Mouse (Mus musculus) midbrain, embryonic 10.5 days (tissue): ENCODE data around the gene Slc16a2. TPM values are rescaled to one million over a fixed set of nuclear protein-coding genes. Genes with fewer than 3 reads are reported as not detected.

Source experiments
- DNase-seq: peaks from one replicate; pipeline ENCODE4 v3.0.0-alpha.2; 2017; ENCODE audit warnings: low spot score
- H3K27ac ChIP-seq: fragments of 300-500 bp; sonication (generic); replicated peaks from 2 replicates; pipeline ENCODE4 v1.5.1; 2016; ENCODE audit warnings: mild to moderate bottlenecking
- H3K27me3 ChIP-seq: fragments of 300-500 bp; sonication (generic); 2 replicates; pipeline ENCODE4 v1.6.1; 2016; ENCODE audit warnings: low read depth, mild to moderate bottlenecking; ENCODE audit not compliant: poor library complexity, severe bottlenecking
- H3K36me3 ChIP-seq: fragments of 300-500 bp; sonication (generic); 2 replicates; pipeline ENCODE4 v1.6.1; 2016; ENCODE audit warnings: mild to moderate bottlenecking, moderate library complexity
- H3K4me1 ChIP-seq: fragments of 300-500 bp; sonication (generic); 2 replicates; pipeline ENCODE4 v1.6.1; 2016
- H3K4me3 ChIP-seq: fragments of 300-500 bp; sonication (generic); 2 replicates; pipeline ENCODE4 v1.5.1; 2016; ENCODE audit warnings: mild to moderate bottlenecking, moderate library complexity
- H3K9me3 ChIP-seq: fragments of 300-500 bp; sonication (generic); replicated peaks from 2 replicates; pipeline ENCODE4 v1.6.1; 2016; ENCODE audit warnings: mild to moderate bottlenecking
- WGBS: fragments of 180-500 bp; shearing (Covaris S2); methylation state at CpG from one replicate; pipeline ENCODE4 v1.1.7; 2016; 5-methylcytosine and 5-hydroxymethylcytosine counted together
- polyA plus RNA-seq: library from polyadenylated mRNA; unstranded; fragments of >200 nt; fragmentation: Nextera tagmentation; extraction: Ambion mirVana; gene quantifications from 2 replicates; pipeline ENCODE4 v1.2.1, GENCODE M21; 2016

Gene Slc16a2
- 9.6 and 11.0 TPM in 2 replicates for polyA plus RNA-seq

- WGBS, result 14% methylated on average over 17 of the region's 17 CpGs
- peak within 1 kb of the TSS; percentile 84 for H3K27ac ChIP-seq
- DNase-seq, result peak; percentile 81
- peaks cover 14% of the 10 kb centered on the region for H3K4me1 ChIP-seq
- no peaks in the 10 kb centered on the region for H3K9me3 ChIP-seq
- peaks cover 96% of the 10 kb centered on the region for H3K27me3 ChIP-seq
- no peaks in the 10 kb centered on the region for H3K36me3 ChIP-seq
- peak within 1 kb of the TSS; percentile 64 for H3K4me3 ChIP-seq
These were observed at the start of gene Slc16a2 for GRCm38 (mm10) chrX:103821832-103822196. Gene Slc16a2, minus strand, starts transcription at chrX:103821983.

GRCm38 (mm10) chrX:103863502-103863901 is 41.7 kb upstream of the Slc16a2 start:
- Histone ChIP-seq H3K27ac (no peak overlapping the region), H3K4me1 (no peaks in the 10 kb centered on the region), H3K27me3 (peaks cover 90% of the 10 kb centered on the region), H3K9me3 (no peaks in the 10 kb centered on the region), H3K36me3 (no peaks in the 10 kb centered on the region), H3K4me3 (no peak overlapping the region)
- 73% methylated on average over 2 of the region's 2 CpGs for WGBS
- DNase-seq, result no peak

DNA sequence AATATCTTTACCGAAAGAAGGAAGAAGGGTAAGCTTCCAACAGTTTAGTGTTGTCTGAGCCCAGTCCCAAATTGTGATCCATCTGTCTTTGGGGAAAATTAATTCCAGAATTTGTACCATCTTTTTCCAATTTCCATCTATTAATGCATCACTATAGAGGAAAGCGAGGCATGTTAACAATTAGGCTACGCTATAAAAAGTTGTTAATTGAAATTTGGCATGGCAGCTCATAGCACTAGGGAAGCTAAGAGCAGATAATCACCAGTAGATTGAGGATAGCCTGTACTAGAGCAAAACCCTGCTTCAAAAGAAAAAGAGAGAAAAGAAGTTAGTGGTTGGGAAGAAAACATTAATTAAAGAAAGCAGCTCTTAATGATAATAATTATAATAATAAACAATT is 41.1 kb upstream of the Slc16a2 start:
- Histone ChIP-seq H3K27me3 (peaks cover 89% of the 10 kb centered on the region), H3K27ac (no peak overlapping the region), H3K9me3 (no peaks in the 10 kb centered on the region), H3K4me3 (no peak overlapping the region), H3K36me3 (no peaks in the 10 kb centered on the region), H3K4me1 (no peaks in the 10 kb centered on the region)
- WGBS, result 95% methylated on average over 3 of the region's 3 CpGs
- DNase-seq, result no peak

DNA sequence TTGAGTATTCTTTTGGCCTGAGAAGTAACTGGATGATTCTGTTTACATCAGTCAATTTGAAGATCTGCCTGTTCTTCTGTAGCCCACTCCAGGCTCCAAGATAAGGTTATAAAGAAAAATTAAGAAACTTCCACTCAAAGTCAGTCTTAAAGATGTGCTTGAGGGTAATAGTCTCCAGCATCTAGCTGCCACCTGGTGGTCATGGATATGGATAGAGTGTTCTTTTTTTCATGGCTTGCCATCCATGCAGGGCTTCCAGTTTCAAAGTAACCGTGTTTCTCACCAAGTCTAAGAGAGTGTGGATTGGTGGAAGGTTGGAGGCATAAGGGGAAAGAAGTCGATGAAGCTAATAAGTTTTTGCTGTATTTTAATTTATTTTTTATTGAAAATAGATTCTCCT is 23.5 kb upstream of the Slc16a2 start:
- WGBS, result 53% methylated on average over 2 of the region's 2 CpGs
- no peak for DNase-seq
- H3K27me3 ChIP-seq, result peaks cover 100% of the 10 kb centered on the region

GRCm38 (mm10) chrX:103828836-103829235 is 7.1 kb upstream of the Slc16a2 start:
- no peaks in the 10 kb centered on the region for H3K4me1 ChIP-seq
- H3K4me3 ChIP-seq, result no peak overlapping the region
- H3K9me3 ChIP-seq, result peaks cover 4% of the 10 kb centered on the region; the same call in 1 of the 2 replicates
- DNase-seq, result no peak
- no peak overlapping the region for H3K27ac ChIP-seq
- WGBS, result 93% methylated on average over 2 of the region's 2 CpGs
- no peaks in the 10 kb centered on the region for H3K36me3 ChIP-seq
- H3K27me3 ChIP-seq, result peaks cover 93% of the 10 kb centered on the region

More for the DNA sequence above, 23.5 kb upstream of the Slc16a2 start:
- no peak overlapping the region for H3K4me3 ChIP-seq
- H3K4me1 ChIP-seq, result no peaks in the 10 kb centered on the region
- no peak overlapping the region for H3K27ac ChIP-seq
- no peaks in the 10 kb centered on the region for H3K36me3 ChIP-seq
- H3K9me3 ChIP-seq, result no peaks in the 10 kb centered on the region

DNA sequence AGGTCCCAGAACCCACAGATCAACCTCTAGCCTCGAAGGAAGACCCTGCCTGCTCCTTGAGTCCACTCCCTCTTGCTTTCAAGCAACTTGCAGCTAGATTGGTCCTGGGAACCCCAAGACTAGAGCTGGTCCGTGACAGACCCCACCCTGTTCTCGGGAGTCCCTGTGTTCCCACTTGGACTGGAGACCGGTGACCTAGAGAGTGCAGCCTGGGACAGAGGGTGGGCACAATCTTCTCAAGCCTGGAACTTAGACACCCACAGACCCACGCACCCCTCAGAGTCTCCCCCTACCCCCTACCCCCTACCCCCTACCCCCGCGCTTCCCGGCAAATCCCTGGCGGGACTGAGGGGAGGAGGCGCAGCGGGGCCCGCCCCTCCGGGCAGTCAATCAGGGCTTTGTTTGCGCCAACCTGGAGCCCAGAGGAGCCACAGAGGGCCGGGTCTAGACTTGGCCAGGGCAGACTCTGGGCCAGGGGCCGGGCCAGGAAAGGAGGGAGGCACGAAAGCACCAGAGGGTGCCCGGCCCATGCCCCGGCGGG is 558 bp upstream of the Slc16a2 start:
- H3K4me1 ChIP-seq, result peaks cover 14% of the 10 kb centered on the region
- H3K36me3 ChIP-seq, result no peaks in the 10 kb centered on the region
- peaks cover 96% of the 10 kb centered on the region for H3K27me3 ChIP-seq
- DNase-seq, result peak; percentile 44
- 21% methylated on average over 15 of the region's 20 CpGs for WGBS
- no peaks in the 10 kb centered on the region for H3K9me3 ChIP-seq
- H3K27ac ChIP-seq, result peak overlapping the region; percentile 84
- peak overlapping the region; percentile 64 for H3K4me3 ChIP-seq

DNA sequence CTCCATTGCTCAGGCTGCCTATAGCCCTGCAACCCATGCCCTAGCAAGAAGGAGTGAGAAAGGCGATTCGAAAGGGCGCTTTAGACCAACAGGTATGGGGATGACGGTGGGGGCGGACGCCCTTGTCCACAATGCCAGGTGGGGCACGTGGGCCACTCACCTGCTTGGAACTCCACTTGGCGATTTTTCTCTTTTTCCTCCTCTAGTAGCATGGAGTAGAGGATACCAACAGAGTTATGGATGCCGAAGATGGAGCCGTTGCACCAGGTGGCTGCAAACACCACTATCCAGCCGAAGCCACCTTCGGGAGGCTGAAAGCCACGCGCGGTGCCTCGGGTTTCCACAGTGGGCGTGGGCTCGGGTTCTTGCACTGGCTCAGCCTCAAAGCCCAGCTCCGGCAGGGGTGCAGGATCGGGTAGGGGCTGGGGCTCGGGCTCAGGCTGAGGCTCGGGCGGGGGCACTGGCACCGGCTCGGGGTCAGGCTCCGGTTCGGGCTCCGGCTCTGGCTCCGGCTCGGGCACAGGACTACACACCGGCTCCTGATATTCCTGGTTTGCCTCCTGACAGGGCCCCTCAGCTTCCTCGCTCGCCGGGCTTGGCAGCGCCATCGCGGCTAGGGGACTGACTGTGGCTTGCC is 470 bp downstream of the Slc16a2 start:
- peak; percentile 23 for DNase-seq
- 22% methylated on average over 37 of the region's 37 CpGs for WGBS
- Histone ChIP-seq H3K4me1 (peaks cover 14% of the 10 kb centered on the region), H3K27me3 (peaks cover 96% of the 10 kb centered on the region), H3K36me3 (no peaks in the 10 kb centered on the region), H3K4me3 (peak overlapping the region; percentile 64), H3K9me3 (no peaks in the 10 kb centered on the region), H3K27ac (peak overlapping the region; percentile 84)

DNA sequence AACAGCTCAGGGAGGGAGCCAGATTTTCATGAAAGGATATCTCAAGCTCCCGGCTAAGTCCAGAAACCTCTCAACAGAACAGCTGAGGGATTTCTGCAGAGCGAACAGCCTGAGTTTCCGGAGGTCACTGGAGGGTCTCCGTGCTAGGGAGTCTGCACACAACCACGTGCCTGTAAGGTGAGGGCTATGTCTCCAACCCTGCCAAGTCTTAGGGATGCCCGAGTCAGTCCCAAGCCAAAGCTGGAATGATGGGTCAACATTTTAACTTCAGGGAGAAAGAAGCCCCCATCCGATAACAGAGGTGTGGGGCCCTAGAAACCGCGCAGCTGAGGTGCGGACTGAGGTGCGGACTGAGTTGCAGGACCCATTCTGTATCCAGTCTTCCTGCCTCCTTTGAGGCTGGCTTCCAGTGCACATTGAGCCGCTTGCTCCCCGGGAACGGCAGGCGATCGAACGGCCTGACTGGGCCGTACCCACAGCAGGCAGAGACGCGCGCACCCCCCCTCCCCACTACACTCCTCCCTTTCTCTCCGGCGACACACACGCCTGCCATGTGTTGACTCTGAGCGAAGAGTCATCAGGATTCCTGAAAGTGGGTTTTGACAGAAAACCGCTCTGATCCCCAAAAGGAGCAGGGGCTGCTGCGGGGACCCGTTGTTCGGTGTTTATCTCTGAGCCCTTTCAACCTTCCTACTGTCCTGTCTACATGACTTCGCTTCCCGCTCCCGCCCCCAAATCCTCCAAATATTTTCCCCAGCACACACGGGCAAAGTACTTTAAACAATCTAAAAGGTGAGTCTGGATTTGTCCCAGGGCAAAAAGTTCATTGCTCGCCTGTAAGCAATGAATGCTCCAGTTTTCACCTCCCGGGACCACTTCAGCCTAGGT is 1.2 kb downstream of the Slc16a2 start:
- DNase-seq, result peak; percentile 27
- Histone ChIP-seq H3K27ac (peak overlapping the region; percentile 84), H3K4me3 (peak overlapping the region; percentile 64), H3K27me3 (peaks cover 96% of the 10 kb centered on the region), H3K9me3 (no peaks in the 10 kb centered on the region), H3K36me3 (no peaks in the 10 kb centered on the region), H3K4me1 (peaks cover 14% of the 10 kb centered on the region)
- 19% methylated on average over 35 of the region's 35 CpGs for WGBS

- no peak overlapping the region for H3K27ac ChIP-seq
- H3K36me3 ChIP-seq, result no peaks in the 10 kb centered on the region
- H3K4me1 ChIP-seq, result peaks cover 14% of the 10 kb centered on the region
- H3K4me3 ChIP-seq, result peak overlapping the region; percentile 64
- peaks cover 95% of the 10 kb centered on the region for H3K27me3 ChIP-seq
- peak; percentile 11 for DNase-seq
- no peaks in the 10 kb centered on the region for H3K9me3 ChIP-seq
- WGBS, result 40% methylated on average over 6 of the region's 6 CpGs
These were observed 2.5 kb downstream of the Slc16a2 start for GRCm38 (mm10) chrX:103819253-103819652.

GRCm38 (mm10) chrX:103812690-103813089 is 9.1 kb downstream of the Slc16a2 start:
- DNase-seq, result no peak
- Histone ChIP-seq H3K27ac (no peak overlapping the region), H3K4me3 (no peak overlapping the region), H3K9me3 (no peaks in the 10 kb centered on the region), H3K27me3 (peaks cover 98% of the 10 kb centered on the region), H3K4me1 (no peaks in the 10 kb centered on the region), H3K36me3 (no peaks in the 10 kb centered on the region)
- 84% methylated on average over 1 of the region's 1 CpGs for WGBS

- Histone ChIP-seq H3K27me3 (peaks cover 98% of the 10 kb centered on the region), H3K36me3 (no peaks in the 10 kb centered on the region), H3K9me3 (no peaks in the 10 kb centered on the region), H3K4me1 (no peaks in the 10 kb centered on the region), H3K27ac (no peak overlapping the region), H3K4me3 (no peak overlapping the region)
- WGBS, result 64% methylated on average over 1 of the region's 1 CpGs
- no peak for DNase-seq
These were observed 11.3 kb downstream of the Slc16a2 start for GRCm38 (mm10) chrX:103810483-103810882.

- H3K27me3 ChIP-seq, result peaks cover 98% of the 10 kb centered on the region
- H3K36me3 ChIP-seq, result no peaks in the 10 kb centered on the region
- DNase-seq, result no peak
- H3K4me3 ChIP-seq, result no peak overlapping the region
- H3K9me3 ChIP-seq, result no peaks in the 10 kb centered on the region
- WGBS, result 81% methylated on average over 4 of the region's 4 CpGs
- no peak overlapping the region for H3K27ac ChIP-seq
- 0 out of 2 replicates have a peak, but pooled peaks cover 2% of the 10 kb centered on the region for H3K4me1 ChIP-seq
These were observed 15.4 kb downstream of the Slc16a2 start for GRCm38 (mm10) chrX:103806373-103806772.

- Histone ChIP-seq H3K4me1 (no peaks in the 10 kb centered on the region), H3K27me3 (peaks cover 94% of the 10 kb centered on the region), H3K4me3 (no peak overlapping the region), H3K9me3 (no peaks in the 10 kb centered on the region), H3K36me3 (no peaks in the 10 kb centered on the region), H3K27ac (no peak overlapping the region)
- WGBS, result 91% methylated on average over 1 of the region's 1 CpGs
- no peak for DNase-seq
These were observed 24.8 kb downstream of the Slc16a2 start for GRCm38 (mm10) chrX:103796961-103797360.
